Mouse (Mus musculus) MEL (cell line): ENCODE measurements around the gene Rtbdn. TPM values are rescaled to one million over a fixed set of nuclear protein-coding genes. Genes with fewer than 3 reads are reported as not detected.

Experiments
- DNase-seq: peaks from one replicate; pipeline ENCODE4 v3.0.0; 2011; ENCODE audit warnings: low read depth, low spot score
- H3K27ac ChIP-seq: 2 replicates; pipeline ENCODE4 v1.5.1; 2012; ENCODE audit warnings: low read depth, mild to moderate bottlenecking, control low read depth, low read length, moderate library complexity; ENCODE audit not compliant: control insufficient read depth
- H3K27me3 ChIP-seq, 2 experiments: fragments of 150-350 bp in 1 of 2; sonication (generic) in 1 of 2; 2 replicates each; pipeline ENCODE4 v1.6.1; 2012; ENCODE audit warnings: low read length in 2 of 2, mild to moderate bottlenecking in 2 of 2, improper control_type of control experiment in 1 of 2, moderate library complexity in 1 of 2; ENCODE audit not compliant: insufficient read depth in 2 of 2, control insufficient read depth in 1 of 2
- H3K36me3 ChIP-seq, 2 experiments: 2 replicates each; pipeline ENCODE4 v1.6.1; 2012 to 2014; ENCODE audit warnings: low read length in 2 of 2, improper control_type of control experiment in 1 of 2, inconsistent platforms in 1 of 2, mild to moderate bottlenecking in 1 of 2; ENCODE audit not compliant: insufficient read depth in 2 of 2, control insufficient read depth in 1 of 2
- H3K4me1 ChIP-seq, 2 experiments: fragments of 150-350 bp in 1 of 2; sonication (generic) in 1 of 2; 2 replicates each; pipeline ENCODE4 v1.6.1; 2012; ENCODE audit warnings: low read length in 2 of 2, improper control_type of control experiment in 1 of 2, mild to moderate bottlenecking in 1 of 2; ENCODE audit not compliant: insufficient read depth in 2 of 2, control insufficient read depth in 1 of 2
- H3K4me3 ChIP-seq, 2 experiments: fragments of 150-350 bp in 1 of 2; sonication (generic) in 1 of 2; 2 replicates each; pipeline ENCODE4 v1.5.1; 2012; ENCODE audit warnings: low read depth in 2 of 2, low read length in 2 of 2, mild to moderate bottlenecking in 2 of 2, moderate library complexity in 2 of 2, control low read depth in 1 of 2, improper control_type of control experiment in 1 of 2; ENCODE audit not compliant: control insufficient read depth in 1 of 2, insufficient read depth in 1 of 2
- H3K79me2 ChIP-seq: 2 replicates; pipeline ENCODE4 v1.6.1; 2012; ENCODE audit warnings: mild to moderate bottlenecking, low read length, moderate library complexity; ENCODE audit not compliant: control insufficient read depth, poor library complexity, insufficient read depth
- H3K9ac ChIP-seq: 2 replicates; pipeline ENCODE4 v1.6.1; 2012; ENCODE audit warnings: low read depth, mild to moderate bottlenecking, control low read depth, low read length, moderate library complexity; ENCODE audit not compliant: control insufficient read depth, poor library complexity, severe bottlenecking
- H3K9me3 ChIP-seq: fragments of 150-350 bp; sonication (generic); replicated peaks from 2 replicates; pipeline ENCODE4 v1.6.1; 2012; ENCODE audit warnings: mild to moderate bottlenecking, low read length, improper control_type of control experiment, moderate library complexity; ENCODE audit not compliant: insufficient read depth
- BHLHE40 ChIP-seq: IDR thresholded peaks from 2 replicates; pipeline ENCODE4 v1.6.1; 2012; ENCODE audit warnings: low read depth, mild to moderate bottlenecking, inconsistent platforms, low read length, improper control_type of control experiment, borderline replicate concordance
- CHD1 ChIP-seq: IDR thresholded peaks from 2 replicates; pipeline ENCODE4 v1.6.1; 2012; ENCODE audit warnings: low read depth, mild to moderate bottlenecking, inconsistent platforms, low read length, improper control_type of control experiment
- CTCF ChIP-seq, 3 experiments: IDR thresholded peaks in 2 of 3; conservative IDR thresholded peaks in 1 of 3; 2 replicates each; pipeline ENCODE4 v1.5.1; 2011 to 2012; ENCODE audit warnings: low read length in 3 of 3, low read depth in 2 of 3, mild to moderate bottlenecking in 2 of 3, improper control_type of control experiment in 1 of 3, inconsistent platforms in 1 of 3, mixed read lengths in 1 of 3, moderate library complexity in 1 of 3; ENCODE audit not compliant: control insufficient read depth in 1 of 3, insufficient read depth in 1 of 3, poor library complexity in 1 of 3, severe bottlenecking in 1 of 3
- ELF1 ChIP-seq: IDR thresholded peaks from 2 replicates; pipeline ENCODE4 v1.6.1; 2014; ENCODE audit warnings: low read depth, mild to moderate bottlenecking, inconsistent platforms, low read length, improper control_type of control experiment, moderate library complexity
- GABPA ChIP-seq: IDR thresholded peaks from 2 replicates; pipeline ENCODE4 v1.6.1; 2012; ENCODE audit warnings: low read depth, mild to moderate bottlenecking, inconsistent platforms, low read length, improper control_type of control experiment, moderate library complexity
- MEF2A ChIP-seq: IDR thresholded peaks from 2 replicates; pipeline ENCODE4 v1.6.1; 2014; ENCODE audit warnings: low read depth, mild to moderate bottlenecking, inconsistent platforms, low read length, improper control_type of control experiment; ENCODE audit not compliant: poor library complexity, insufficient replicate concordance, severe bottlenecking; ENCODE audit errors: extremely low read depth
- MXI1 ChIP-seq: IDR thresholded peaks from 2 replicates; pipeline ENCODE4 v1.6.1; 2011; ENCODE audit warnings: mild to moderate bottlenecking, low read depth, low read length, improper control_type of control experiment
- MYC ChIP-seq: IDR thresholded peaks from 2 replicates; pipeline ENCODE4 v1.6.1; 2011; ENCODE audit warnings: low read depth, mild to moderate bottlenecking, low read length, improper control_type of control experiment, moderate library complexity
- NRF1 ChIP-seq: IDR thresholded peaks from 2 replicates; pipeline ENCODE4 v1.6.1; 2014; ENCODE audit warnings: low read depth, mild to moderate bottlenecking, inconsistent platforms, low read length, improper control_type of control experiment, moderate library complexity; ENCODE audit not compliant: poor library complexity, insufficient read depth, severe bottlenecking
- POLR2A ChIP-seq, 2 experiments: IDR thresholded peaks; 2 replicates each; pipeline ENCODE4 v1.6.1; 2011 to 2012; ENCODE audit warnings: low read length in 2 of 2, mild to moderate bottlenecking in 2 of 2, control low read depth in 1 of 2, improper control_type of control experiment in 1 of 2, low read depth in 1 of 2, moderate library complexity in 1 of 2; ENCODE audit not compliant: control insufficient read depth in 1 of 2, insufficient read depth in 1 of 2, poor library complexity in 1 of 2
- RAD21 ChIP-seq: IDR thresholded peaks from 2 replicates; pipeline ENCODE4 v1.6.1; 2011; ENCODE audit warnings: mild to moderate bottlenecking, low read depth, low read length, improper control_type of control experiment
- SIN3A ChIP-seq: IDR thresholded peaks from 2 replicates; pipeline ENCODE4 v1.6.1; 2012; ENCODE audit warnings: low read length, improper control_type of control experiment, inconsistent platforms
- SMC3 ChIP-seq: IDR thresholded peaks from 2 replicates; pipeline ENCODE4 v1.6.1; 2011; ENCODE audit warnings: low read depth, low read length, improper control_type of control experiment
- TBP ChIP-seq: IDR thresholded peaks from 2 replicates; pipeline ENCODE4 v1.8.0; 2011; ENCODE audit warnings: low read depth, low read length, improper control_type of control experiment
- USF1 ChIP-seq: IDR thresholded peaks from 2 replicates; pipeline ENCODE4 v1.6.1; 2014; ENCODE audit warnings: low read depth, mild to moderate bottlenecking, inconsistent platforms, low read length, improper control_type of control experiment, moderate library complexity
- USF2 ChIP-seq, 2 experiments: IDR thresholded peaks; 2 replicates each; pipeline ENCODE4 v1.6.1; 2011 to 2012; ENCODE audit warnings: improper control_type of control experiment in 2 of 2, low read length in 2 of 2, borderline replicate concordance in 1 of 2, inconsistent platforms in 1 of 2, low read depth in 1 of 2, mild to moderate bottlenecking in 1 of 2; ENCODE audit not compliant: insufficient read depth in 1 of 2
- ZC3H11A ChIP-seq: IDR thresholded peaks from 2 replicates; pipeline ENCODE4 v1.6.1; 2012; ENCODE audit warnings: low read depth, mild to moderate bottlenecking, inconsistent platforms, low read length, improper control_type of control experiment
- ZMIZ1 ChIP-seq: IDR thresholded peaks from 2 replicates; pipeline ENCODE4 v1.6.1; 2012; ENCODE audit warnings: low read depth, mild to moderate bottlenecking, inconsistent platforms, low read length, improper control_type of control experiment, moderate library complexity
- polyA plus RNA-seq, 2 experiments: library from polyadenylated mRNA; stranded (reverse) in 1 of 2; unstranded in 1 of 2; fragments of >175 nt in 1 of 2; fragments of >200 nt in 1 of 2; gene quantifications; 2 replicates each; pipeline versions ENCODE4 v1.2.1 to v1.2.4; 2012; ENCODE audit warnings: low replicate concordance in 2 of 2, low read depth in 1 of 2; ENCODE audit not compliant: insufficient read length in 2 of 2, insufficient read depth in 1 of 2, missing spikeins in 1 of 2
- total RNA-seq: library from RNA; depleted of rRNA; stranded (reverse); fragments of 300-350 nt; gene quantifications from 2 replicates; pipeline ENCODE4 v1.2.3, GENCODE M21; 2012

The Rtbdn gene
- total and polyA plus RNA-seq, 3 experiments = 0.08 to 0.11 TPM; not detected in 1

DNA sequence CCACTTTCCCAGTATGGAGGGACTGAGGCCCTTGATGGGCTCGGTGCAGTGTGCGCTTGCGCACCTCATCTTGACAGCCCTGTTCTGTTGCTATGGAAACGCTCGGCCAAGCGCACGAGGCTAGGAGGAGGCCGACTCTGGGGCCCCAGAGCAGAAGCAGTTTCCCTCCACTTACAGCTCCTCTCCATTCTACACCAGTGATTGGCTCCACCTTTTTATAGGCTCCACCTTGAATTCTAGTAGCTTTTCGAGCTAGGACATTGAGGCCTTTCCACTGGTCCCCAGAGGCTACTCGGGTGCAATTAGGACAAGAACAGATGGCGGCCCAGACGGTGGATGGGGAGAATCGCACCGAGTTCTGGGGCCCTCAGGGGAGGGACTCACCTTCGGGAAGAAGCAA is 11.9 kb upstream of the Rtbdn start:
- TF ChIP-seq POLR2A (IDR thresholded peaks at IDR 0.05; ENCODE audit: control insufficient read depth in 1 of 2, insufficient read depth in 1 of 2, low read depth in 1 of 2, low read length in 2 of 2, poor library complexity in 1 of 2) (0 out of 4 replicates have a peak, but pooled peaks of 1 of the 2 experiments have one; percentile 24), MYC (no peak)
- DNase-seq = no peak
- Histone ChIP-seq H3K9me3 (no peaks in the 10 kb centered on the region), H3K27ac (no peak overlapping the region), H3K27me3 (no peaks in the 10 kb centered on the region), H3K9ac (no peak overlapping the region), H3K36me3 (peaks cover 0 to 13% of the 10 kb centered on the region in 2 experiments; a peak in 2 of 4 replicates), H3K4me3 (no peak overlapping the region), H3K4me1 (peaks cover 0 to 30% of the 10 kb centered on the region in 2 experiments; a peak in 3 of 4 replicates), H3K79me2 (no peaks in the 10 kb centered on the region)

DNA sequence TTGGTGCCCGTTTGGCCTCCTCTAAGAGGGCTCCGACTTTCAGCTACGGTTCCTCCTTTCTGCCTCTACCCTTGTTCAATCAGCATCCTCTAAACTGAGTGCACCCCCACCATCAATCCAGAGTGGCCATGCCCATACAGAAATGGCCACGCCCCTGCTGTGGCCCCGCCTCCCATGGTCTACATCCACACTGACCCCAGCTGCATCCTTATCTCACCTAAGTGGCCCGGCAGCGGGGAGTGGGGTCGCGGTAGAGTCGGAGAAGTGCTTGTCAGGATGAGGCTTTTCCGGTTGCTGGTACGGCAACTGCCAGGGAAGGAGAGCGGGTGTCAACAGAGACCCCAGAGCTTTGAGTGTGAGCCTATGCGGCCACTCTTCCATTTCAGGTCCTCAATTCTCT is 11.3 kb upstream of the Rtbdn start:
- H3K4me3 ChIP-seq = no peak overlapping the region
- no peaks in the 10 kb centered on the region for H3K27me3 ChIP-seq
- peaks cover 0 to 13% of the 10 kb centered on the region in 2 experiments; a peak in 2 of 4 replicates for H3K36me3 ChIP-seq
- H3K79me2 ChIP-seq = no peaks in the 10 kb centered on the region
- H3K27ac ChIP-seq = no peak overlapping the region
- TF ChIP-seq GABPA = no peak
- no peak for TF ChIP-seq SIN3A
- no peak for TF ChIP-seq USF1
- TF ChIP-seq ZC3H11A = no peak
- TF ChIP-seq SMC3 = no peak
- TF ChIP-seq BHLHE40 = no peak
- TF ChIP-seq POLR2A (IDR thresholded peaks at IDR 0.05; ENCODE audit: control insufficient read depth in 1 of 2, insufficient read depth in 1 of 2, low read depth in 1 of 2, low read length in 2 of 2, poor library complexity in 1 of 2) = no peak
- no peak for TF ChIP-seq ELF1
- TF ChIP-seq RAD21 = no peak
- TF ChIP-seq ZMIZ1 = no peak
- TF ChIP-seq NRF1 = no peak
- TF ChIP-seq TBP = no peak
- no peak for TF ChIP-seq CTCF (IDR thresholded peaks at IDR 0.05 in 2 of 3, conservative IDR thresholded peaks at IDR 0.05 in 1 of 3; ENCODE audit: control insufficient read depth in 1 of 3, insufficient read depth in 1 of 3, low read depth in 2 of 3, low read length in 3 of 3, poor library complexity in 1 of 3, severe bottlenecking in 1 of 3)
- no peak for TF ChIP-seq CHD1
- no peak for TF ChIP-seq MEF2A
- no peak for TF ChIP-seq MXI1
- TF ChIP-seq USF2 (IDR thresholded peaks at IDR 0.05; ENCODE audit: borderline replicate concordance in 1 of 2, insufficient read depth in 1 of 2, low read depth in 1 of 2, low read length in 2 of 2) = no peak
- TF ChIP-seq, all 39 proteins: peak for 0
- DNase-seq = no peak
- no peaks in the 10 kb centered on the region for H3K9me3 ChIP-seq
- H3K9ac ChIP-seq = no peak overlapping the region
- H3K4me1 ChIP-seq = peaks cover 0 to 26% of the 10 kb centered on the region in 2 experiments; a peak in 3 of 4 replicates
